Mouse (Mus musculus): ENCODE results near the gene Pla2g6.
A peak's percentile ranks its signal among the peaks of the same experiment; 100 is the strongest.

Pla2g6 gene

DNA sequence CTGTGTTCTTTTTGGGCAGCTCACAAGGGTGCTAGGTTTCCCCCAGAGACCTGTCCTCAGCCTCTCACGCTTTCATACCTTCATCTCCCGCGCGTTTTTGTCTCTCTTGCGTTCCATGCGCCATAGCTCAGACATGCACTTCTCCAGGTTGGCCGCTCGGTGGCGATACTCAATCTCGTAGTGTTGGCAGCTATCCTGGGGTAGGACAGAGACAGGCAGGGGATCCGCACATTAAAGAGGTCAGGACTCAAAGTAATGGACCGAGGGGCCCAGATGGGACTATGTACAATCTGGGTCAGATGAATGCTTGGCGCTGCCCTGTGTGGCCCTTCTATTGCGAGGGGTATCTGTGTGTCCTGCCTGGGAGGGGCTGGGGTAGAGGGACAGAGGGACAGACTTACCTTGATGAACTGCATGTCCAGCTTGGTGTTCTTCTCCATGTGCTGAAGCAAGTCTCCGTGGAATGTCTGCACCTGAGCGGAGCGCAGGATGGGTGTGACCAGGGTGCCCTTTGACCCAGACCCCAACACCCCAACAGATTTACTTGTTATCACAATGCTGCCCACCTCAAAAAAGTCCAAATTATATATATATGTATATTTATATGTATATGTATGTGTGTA is 57.0 kb downstream of the Pla2g6 start:
- peak in 1 of 2 experiments; percentile 37 for DNase-seq (ENCODE audit: low spot score in 2 of 2)

GRCm38 (mm10) chr15:79270317-79271123 is 57.7 kb downstream of the Pla2g6 start:
- peak in 1 of 2 experiments; percentile 52 for DNase-seq (ENCODE audit: low spot score in 2 of 2)

DNA sequence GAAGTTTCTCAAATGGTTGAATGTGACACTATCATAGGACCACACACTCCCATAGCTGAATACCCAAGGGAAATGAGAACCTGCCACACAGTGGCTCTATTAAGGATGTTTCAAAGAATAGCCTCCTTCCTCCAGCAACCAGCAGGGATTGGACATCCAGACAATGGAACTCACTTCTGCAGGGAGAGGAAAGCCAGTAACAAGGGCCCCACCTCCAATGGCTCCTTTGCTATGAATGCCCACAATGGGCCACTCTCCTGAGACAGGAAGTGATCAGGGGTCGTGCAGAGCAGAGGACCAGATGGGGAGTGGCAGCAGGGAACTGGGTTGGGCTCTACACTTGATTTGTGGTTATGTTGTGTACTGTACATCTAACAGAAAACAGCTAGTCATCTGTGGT is 59.7 kb downstream of the Pla2g6 start:
- DNase-seq (ENCODE audit: low spot score in 2 of 2) = no peak

GRCm38 (mm10) chr15:79265384-79265783 is 62.8 kb downstream of the Pla2g6 start:
- DNase-seq (ENCODE audit: low spot score in 2 of 2) = no peak

GRCm38 (mm10) chr15:79263726-79264125 is 64.5 kb downstream of the Pla2g6 start:
- DNase-seq (ENCODE audit: low spot score in 2 of 2) = no peak

DNA sequence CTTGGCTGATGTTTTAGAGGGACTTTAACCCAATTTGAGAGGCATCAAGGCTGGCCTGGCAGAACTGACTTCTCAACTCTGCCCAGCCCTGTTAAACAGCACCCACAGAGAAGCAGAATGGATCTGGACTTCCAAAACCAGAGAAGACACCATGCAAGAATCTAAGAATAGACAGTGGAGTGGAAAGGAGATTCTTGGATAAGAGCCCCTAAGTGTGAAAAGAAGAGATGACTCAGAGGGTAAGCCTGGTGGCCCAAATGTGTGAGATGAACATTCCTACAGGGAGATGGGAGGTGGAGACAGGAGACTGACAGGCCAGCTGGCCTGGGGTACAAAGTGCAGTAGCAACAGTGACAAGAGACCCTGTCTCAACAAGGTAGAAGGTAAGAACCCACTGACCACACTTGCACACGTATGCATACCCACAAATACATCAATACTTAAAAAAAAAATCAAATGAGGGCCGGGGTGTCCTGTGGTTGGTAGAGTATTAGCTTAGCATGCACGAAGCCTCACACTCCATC is 65.3 kb downstream of the Pla2g6 start:
- DNase-seq (ENCODE audit: low spot score in 2 of 2) = no peak

GRCm38 (mm10) chr15:79262375-79262774 is 65.8 kb downstream of the Pla2g6 start:
- no peak for DNase-seq (ENCODE audit: low spot score in 2 of 2)

GRCm38 (mm10) chr15:79261757-79262156 is 66.4 kb downstream of the Pla2g6 start:
- DNase-seq (ENCODE audit: low spot score in 2 of 2) = no peak

DNA sequence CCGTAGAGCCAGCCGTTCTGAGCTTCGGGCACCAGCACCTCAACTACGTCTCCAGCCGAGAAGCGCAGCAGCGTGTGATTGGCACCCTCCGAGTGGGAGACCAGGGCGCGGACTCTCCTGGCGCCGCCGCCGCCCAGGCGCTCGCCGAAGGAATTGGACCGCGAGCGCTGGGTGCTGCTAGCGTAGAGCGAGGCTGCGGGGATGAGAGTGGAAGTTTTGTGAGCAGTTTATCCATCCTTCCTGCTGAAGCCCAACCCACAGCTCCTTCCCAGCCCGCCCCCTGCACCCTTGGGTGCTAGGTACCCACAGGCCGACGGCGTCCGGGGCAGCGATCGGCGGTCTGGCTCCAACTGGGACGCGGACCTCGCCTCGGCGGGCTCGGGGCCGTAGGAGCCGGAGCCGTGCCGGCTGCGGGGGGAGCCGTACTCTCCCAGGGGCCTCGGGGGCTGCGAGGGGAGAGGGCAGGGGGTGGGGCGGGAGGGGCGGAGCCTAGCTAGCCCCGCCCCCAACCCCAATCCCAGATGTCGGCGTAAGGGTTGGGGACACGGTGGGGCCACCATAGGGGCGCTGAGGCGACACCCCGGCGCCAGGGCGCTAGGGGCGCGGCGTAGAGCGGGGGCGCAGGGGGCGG is 67.0 kb downstream of the Pla2g6 start:
- peak in 1 of 2 experiments; percentile 52 for DNase-seq (ENCODE audit: low spot score in 2 of 2)

DNA sequence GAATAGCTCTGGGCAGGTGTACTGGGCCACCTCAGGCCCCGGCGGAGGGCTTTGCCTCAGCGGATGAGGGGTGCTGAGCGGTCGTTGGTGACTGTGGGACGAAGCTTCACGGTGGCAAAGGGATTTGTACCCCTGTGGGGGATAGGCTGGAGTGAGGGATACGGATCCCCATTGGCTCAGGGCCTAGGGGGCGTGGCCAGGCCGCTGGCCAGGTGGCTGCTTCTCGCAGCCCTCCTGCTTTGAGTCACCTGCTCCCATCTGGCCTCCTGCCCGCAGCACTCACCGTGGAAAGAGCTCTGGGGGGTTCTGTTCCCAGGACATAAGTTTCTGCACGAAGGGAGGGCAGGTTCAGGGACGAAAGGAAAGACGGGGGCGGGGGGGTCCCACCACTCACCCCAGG is 69.7 kb downstream of the Pla2g6 start:
- DNase-seq (ENCODE audit: low spot score in 2 of 2) = no peak

- no peak for DNase-seq (ENCODE audit: low spot score in 2 of 2)
Measured at GRCm38 (mm10) chr15:79254661-79255060, 73.5 kb downstream of the Pla2g6 start, which contains the start of gene Slc16a8. Gene Slc16a8, minus strand, starts transcription at chr15:79254761.

- no peak for DNase-seq (ENCODE audit: low spot score in 2 of 2)
Measured at GRCm38 (mm10) chr15:79252580-79252979, 75.6 kb downstream of the Pla2g6 start.

DNA sequence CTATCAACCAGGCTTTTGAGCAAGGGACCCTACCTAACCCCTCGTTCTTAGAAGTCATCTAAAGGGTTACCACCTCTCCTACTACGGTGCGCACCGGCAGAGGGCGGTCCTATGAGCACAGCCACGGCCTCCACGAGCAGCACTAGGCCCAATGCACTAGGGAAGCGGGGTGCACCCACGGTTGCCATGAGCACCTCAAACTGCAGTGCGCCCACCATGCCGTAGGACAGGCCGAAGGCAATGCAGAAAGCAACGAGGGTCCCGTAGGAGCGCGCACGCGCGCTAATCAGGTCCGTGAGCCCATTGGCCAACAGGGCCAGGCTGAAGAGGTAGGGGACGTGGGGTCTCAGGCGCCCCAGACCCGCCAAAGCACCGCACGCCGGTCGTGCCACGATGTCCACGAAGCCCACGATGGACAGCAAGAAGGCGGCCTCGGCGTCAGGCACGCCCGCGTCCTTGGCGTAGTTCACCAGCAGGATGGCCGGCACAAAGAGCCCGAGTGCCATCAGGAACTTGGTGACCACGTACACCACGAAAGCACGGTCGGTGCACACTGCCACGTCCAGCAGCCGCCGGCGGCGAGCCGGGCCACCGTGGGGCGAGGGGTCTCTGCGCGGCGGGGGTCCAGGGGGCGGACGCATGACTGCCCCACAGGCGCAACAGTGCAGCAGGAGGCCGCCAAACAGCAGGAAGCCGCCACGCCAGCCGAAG is 76.3 kb downstream of the Pla2g6 start:
- peak in 1 of 2 experiments; percentile 47 for DNase-seq (ENCODE audit: low spot score in 2 of 2)

DNA sequence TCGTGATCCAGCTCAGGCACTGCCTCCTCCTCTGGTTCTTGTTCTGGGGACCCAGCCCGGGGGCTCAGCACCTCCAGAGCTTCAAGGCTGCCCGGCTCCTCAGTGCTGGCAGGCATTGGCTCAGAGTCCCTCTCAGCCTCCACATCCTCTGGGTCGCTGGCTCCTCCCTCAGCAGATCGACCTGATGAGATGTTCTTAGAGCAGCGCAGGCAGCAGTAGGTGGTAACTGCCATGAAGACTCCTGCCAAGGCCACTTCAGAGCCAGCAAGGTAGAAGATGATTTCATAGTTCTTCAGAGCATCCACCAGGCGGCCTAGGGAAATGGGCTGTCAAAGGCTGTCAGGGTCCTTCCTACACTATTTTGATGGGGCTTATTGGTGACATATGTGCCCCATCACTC is 77.0 kb downstream of the Pla2g6 start:
- no peak for DNase-seq (ENCODE audit: low spot score in 2 of 2)

GRCm38 (mm10) chr15:79250236-79250635 is 78.0 kb downstream of the Pla2g6 start:
- DNase-seq (ENCODE audit: low spot score in 2 of 2) = no peak

DNA sequence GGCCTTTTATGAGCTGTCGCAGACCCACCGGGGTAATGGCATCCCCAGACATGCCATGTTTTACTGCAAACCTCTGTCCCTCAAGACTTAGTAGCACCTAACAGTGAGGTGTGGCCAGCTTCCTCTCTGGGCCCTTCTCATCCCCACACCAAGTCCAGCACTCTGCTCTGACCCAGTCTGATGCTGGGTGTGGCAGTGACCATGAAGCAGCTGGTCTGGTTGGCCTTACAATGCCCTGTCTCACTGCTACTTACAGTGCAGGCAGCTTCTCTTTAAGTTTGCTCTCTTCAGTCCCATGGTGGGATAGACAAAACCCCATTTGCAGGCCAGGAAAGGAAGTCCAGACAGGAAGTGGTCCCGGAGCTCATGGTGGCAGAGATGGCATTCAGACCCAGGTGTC is 82.9 kb downstream of the Pla2g6 start:
- no peak for DNase-seq (ENCODE audit: low spot score in 2 of 2)

DNA sequence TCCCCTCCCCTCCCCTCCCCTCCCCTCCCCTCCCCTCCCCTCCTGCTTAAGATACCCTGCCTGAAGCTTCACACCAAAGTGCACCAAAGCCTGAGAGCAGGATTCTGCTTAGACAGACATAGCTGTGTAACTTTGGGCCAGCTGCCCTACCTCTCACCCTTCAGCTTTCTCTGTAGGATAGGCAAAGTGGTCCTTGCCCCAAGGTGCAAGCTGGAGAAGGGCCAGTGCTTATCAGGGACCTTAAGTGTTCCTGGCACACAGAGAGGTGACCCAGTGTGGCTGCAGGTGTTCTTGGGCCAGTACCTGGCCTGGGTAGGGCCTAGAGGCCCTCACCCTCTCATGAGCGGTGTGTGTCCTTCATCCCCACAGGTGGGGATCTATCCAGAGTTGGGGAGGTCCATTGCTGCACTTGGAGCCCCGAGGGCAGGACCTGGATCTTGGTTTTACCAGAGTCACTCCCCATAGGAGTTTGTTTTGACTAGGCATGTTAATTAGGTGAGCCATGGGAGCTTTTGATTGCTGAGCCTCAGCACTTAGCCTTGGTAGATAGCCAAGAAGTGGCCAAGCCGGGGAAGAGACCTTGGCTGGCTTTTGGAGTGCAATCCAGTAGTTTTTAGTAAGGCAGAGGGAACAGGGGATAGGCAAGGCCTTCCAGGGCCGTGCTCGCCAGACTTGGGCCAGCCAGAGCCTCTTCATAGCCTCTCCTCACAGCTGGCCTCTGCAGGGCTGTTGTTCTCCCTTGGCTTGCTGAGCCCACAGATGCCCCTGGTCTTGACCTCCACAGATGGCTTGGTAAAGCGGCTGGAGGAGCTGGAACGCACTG is 83.9 kb downstream of the Pla2g6 start:
- DNase-seq (ENCODE audit: low spot score in 2 of 2) = no peak

DNA sequence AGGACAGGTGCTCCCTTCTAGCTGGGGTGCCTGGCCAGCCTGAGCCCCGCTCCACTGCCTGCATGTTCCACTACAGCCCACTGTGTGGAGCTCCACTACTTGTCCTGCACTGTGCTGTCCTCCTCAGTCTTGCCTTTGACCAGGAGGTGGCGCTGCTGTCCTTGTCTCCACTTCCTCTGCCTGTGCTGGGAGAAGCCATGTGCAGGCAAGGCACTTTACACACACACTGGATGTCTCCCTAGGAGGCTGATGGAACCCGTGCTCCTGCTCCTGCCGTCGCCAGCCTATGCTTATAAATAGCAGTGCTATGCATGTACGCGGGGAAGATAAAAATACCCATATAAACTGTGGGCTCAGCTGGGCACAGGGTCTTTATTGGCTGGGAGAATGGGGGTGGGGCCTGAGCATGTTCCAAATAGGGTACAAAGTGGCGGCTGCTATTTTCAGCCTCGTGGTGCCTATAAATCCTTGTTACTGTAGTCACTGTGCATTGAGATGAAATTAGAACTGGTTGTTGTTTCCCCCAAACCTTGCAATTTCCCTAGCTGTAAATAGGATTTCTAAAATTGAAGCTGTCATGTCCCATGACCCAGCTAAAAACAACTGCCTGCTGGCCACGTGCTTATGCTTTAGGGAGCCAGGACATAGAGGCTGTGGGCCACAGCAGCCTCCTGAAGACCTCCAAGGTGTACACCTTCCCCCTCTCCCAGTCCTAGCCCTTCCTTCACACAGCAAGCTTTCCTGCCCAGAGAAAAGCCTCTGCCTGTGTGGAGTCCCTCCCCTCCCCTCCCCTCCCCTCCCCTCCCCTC is 84.8 kb downstream of the Pla2g6 start:
- peak; percentile 97 to 98 for DNase-seq (ENCODE audit: low spot score in 2 of 2)

DNA sequence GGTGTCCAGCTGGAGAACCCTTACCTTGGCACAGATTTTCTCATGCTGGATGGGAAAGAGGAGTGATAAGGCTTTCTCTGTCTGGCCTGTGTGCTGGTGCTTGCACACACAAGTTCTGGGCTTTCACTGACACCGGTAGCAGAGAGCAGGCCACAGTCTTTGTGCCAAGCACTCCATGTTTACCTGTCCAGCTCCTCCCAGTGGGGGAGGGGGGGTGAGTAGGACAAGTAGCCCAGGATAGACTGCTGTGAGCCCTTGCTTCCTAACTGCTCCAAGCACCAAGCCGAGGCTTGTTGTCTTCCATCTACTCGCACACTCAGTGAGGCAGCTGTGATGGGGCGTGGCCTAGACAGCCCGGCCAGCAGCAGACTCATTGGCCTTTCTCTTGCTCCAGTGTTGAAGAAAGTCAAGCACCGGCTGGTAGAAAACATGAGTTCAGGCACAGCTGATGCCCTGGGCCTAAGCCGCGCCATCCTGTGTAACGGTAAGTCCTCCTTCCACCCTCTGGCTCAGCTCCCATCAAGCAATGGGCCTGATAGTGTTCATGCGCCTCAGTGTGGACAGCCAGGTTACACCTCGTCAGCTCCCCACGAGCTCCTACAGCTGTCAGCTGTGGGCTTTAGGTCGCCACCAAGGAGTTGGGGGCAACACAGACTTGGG is 85.5 kb downstream of the Pla2g6 start:
- peak in 1 of 2 experiments; percentile 27 for DNase-seq (ENCODE audit: low spot score in 2 of 2)

GRCm38 (mm10) chr15:79238036-79238435 is 90.2 kb downstream of the Pla2g6 start:
- no peak for DNase-seq (ENCODE audit: low spot score in 2 of 2)
